Mouse (Mus musculus): ENCODE results near the gene Aox4.

GRCm38 (mm10) chr1:58215353-58215752, 5.2 kb downstream of the Aox4 start:
- TF ChIP-seq CTCF (IDR thresholded peaks at IDR 0.05; ENCODE audit: insufficient read depth, low read length), result no peak
- TF ChIP-seq POLR2A (IDR thresholded peaks at IDR 0.05; ENCODE audit: borderline replicate concordance, extremely low read depth, low read depth, low read length), result no peak
